Mouse (Mus musculus) forebrain, embryonic 16.5 days (tissue): Measurements from ENCODE around the gene Srbd1. TPM values are rescaled to one million over a fixed set of nuclear protein-coding genes. Genes with fewer than 3 reads are reported as not detected.

Experiments used
- ATAC-seq: fragments of 200-750 bp; cut with Nextera tagmentation; 2 replicates; pipeline ENCODE4 v1.8.0; 2017; ENCODE audit warnings: mild to moderate bottlenecking, moderate library complexity
- H3K27ac ChIP-seq: fragments of 300-500 bp; sonication (generic); 2 replicates; pipeline ENCODE4 v1.5.1; 2014; ENCODE audit warnings: low read length, control low read depth
- H3K27me3 ChIP-seq: fragments of 300-500 bp; sonication (generic); replicated peaks from 2 replicates; pipeline ENCODE4 v1.6.1; 2014; ENCODE audit warnings: low read length; ENCODE audit not compliant: control insufficient read depth, insufficient read depth
- H3K36me3 ChIP-seq: fragments of 300-500 bp; sonication (generic); 2 replicates; pipeline ENCODE4 v1.6.1; 2014; ENCODE audit not compliant: control insufficient read depth, insufficient read depth
- H3K4me1 ChIP-seq: fragments of 300-500 bp; sonication (generic); replicated peaks from 2 replicates; pipeline ENCODE4 v1.6.1; 2014; ENCODE audit warnings: low read length; ENCODE audit not compliant: control insufficient read depth, insufficient read depth
- H3K4me2 ChIP-seq: fragments of 300-500 bp; sonication (generic); 2 replicates; pipeline ENCODE4 v1.6.1; 2014; ENCODE audit warnings: mild to moderate bottlenecking, low read length, control low read depth
- H3K4me3 ChIP-seq: fragments of 300-500 bp; sonication (generic); replicated peaks from 2 replicates; pipeline ENCODE4 v1.5.1; 2014; ENCODE audit warnings: mild to moderate bottlenecking, low read length, control low read depth
- H3K9ac ChIP-seq: fragments of 300-500 bp; sonication (generic); replicated peaks from 2 replicates; pipeline ENCODE4 v1.6.1; 2014; ENCODE audit warnings: low read depth, low read length, control low read depth
- H3K9me3 ChIP-seq: fragments of 300-500 bp; sonication (generic); 2 replicates; pipeline ENCODE4 v1.6.1; 2016; ENCODE audit warnings: low read length; ENCODE audit not compliant: control insufficient read depth
- WGBS: fragments of 180-500 bp; shearing (Covaris S2); extraction: QIAGEN DNeasy Blood & Tissue Kit; methylation state at CpG from one replicate; pipeline ENCODE4 v1.1.7; 2014; 5-methylcytosine and 5-hydroxymethylcytosine counted together
- polyA plus RNA-seq: library from polyadenylated mRNA; unstranded; fragments of >200 nt; fragmentation: Nextera tagmentation; extraction: Ambion mirVana; gene quantifications from 2 replicates; pipeline ENCODE4 v1.2.1, GENCODE M21; 2015

The Srbd1 gene
- polyA plus RNA-seq: 17.9 and 21.7 TPM in 2 replicates

DNA sequence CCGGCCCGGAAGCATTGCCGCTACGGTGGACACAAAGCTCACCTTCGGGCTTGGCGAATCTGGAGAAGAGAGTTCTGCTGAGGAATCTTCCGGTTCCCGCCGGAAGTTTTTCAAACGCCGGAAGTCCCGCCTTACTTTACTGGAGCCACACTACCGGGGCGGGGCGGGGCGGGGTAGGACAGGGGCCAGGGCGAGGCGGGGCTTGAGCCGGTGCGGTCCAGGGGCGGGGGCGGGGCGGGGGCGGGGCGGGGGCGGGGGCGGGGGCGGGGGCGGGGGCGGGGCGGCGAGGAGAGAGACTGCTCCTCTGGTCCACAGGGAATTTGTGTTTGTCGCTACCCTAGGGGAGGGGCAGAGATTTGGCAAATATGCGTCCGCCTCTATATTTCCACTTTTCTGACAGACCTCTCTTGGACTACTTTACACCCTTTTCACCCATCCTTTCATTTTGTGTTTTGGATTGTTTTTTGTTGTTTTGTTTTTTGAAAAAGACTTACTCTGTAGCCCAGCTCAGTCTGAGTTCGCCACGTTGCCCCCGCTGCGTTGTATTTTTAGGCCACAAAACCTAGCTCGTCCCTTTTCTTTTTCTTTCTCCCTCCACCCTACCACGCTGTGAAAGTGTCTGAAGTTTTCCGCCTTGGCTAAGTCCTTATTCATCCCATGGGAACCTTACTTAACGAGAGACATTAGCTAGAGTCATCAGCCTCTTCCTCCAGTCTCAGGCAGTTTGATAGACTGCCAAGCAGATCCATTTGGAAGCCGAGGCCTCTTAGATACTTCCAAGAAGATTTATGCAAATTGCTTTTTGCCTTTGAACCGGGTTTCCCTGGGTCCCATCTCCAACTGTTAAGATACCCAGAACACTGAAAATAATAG is at the start of gene Srbd1:
Gene Srbd1, minus strand, starts transcription at position 97 of the 873 bp plus-strand sequence.
- Histone ChIP-seq H3K27me3 (no peaks in the 10 kb centered on the region), H3K9me3 (no peaks in the 10 kb centered on the region), H3K9ac (peak within 1 kb of the TSS; percentile 64), H3K4me2 (peak within 1 kb of the TSS; percentile 97), H3K27ac (peak within 1 kb of the TSS; percentile 64), H3K4me3 (peak within 1 kb of the TSS; percentile 63), H3K4me1 (peaks cover 13% of the 10 kb centered on the region), H3K36me3 (no peaks in the 10 kb centered on the region)
- ATAC-seq: peak; percentile 92
- WGBS: under 1% methylated on average over 28 of the region's 45 CpGs

DNA sequence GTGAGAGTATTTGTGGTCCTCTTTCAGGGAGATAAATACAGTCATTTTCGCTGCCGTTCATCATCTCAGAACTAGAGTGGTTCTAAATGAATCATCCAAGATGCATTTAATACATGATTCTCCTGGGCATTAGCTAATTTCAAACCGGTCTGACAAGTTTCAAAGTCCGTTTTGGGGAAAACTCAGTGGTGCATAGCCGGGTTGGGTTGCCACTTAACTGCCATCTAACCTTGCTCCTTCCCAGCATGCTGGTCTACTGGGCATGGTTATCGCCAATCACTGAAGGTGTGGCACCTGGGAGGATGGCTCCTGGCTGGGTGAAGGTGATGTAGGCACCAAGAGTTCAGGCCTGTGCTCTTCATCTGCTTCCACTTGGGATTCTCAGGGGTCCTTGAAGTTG is 49.0 kb upstream of the Srbd1 start:
- no peak overlapping the region for H3K27ac ChIP-seq
- H3K27me3 ChIP-seq: no peaks in the 10 kb centered on the region
- no peaks in the 10 kb centered on the region for H3K9me3 ChIP-seq
- no peak overlapping the region for H3K4me2 ChIP-seq
- no peaks in the 10 kb centered on the region for H3K36me3 ChIP-seq
- no peak overlapping the region for H3K4me3 ChIP-seq
- H3K4me1 ChIP-seq: no peaks in the 10 kb centered on the region
- WGBS: 95% methylated on average over 6 of the region's 6 CpGs
- no peak overlapping the region for H3K9ac ChIP-seq
- no peak for ATAC-seq

DNA sequence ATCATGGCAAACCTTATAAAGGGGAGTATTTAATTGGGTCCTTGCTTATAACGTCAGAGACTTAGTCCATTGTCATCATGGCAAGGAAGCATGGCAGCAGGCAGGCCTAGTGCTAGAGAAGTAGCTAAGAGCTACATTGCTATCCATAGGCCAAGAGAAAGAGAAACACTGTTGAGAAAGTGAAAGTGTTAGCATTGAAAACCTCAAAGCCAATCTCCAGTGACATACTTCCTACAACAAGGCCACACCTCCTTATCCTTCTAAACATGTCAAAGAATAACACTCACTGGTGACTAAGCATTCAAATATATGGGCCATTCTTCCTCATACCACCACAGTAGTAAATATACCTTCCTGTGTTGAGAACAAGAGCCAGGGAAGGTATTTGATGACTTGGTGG is 42.8 kb upstream of the Srbd1 start:
- 82% methylated on average over 1 of the region's 1 CpGs for WGBS

DNA sequence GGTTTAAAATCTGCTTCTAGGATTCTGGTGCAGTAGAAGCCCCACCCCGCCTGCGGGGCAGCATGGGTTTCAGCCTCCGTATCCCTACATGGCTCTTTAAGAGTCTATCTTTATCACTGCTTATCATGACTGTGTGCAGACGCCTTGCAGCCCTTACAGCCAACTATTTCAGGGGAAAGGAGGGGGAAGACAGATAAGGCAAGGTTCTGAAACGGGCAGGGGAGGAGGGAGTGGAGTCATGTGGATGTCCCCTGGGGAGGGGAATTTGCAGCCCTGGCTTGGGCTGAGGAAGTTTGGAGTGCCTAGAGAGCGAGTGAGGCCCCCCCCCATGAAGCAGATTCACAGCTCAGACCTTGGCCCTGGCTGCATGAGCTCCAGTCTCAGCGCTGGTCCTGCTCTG is 40.6 kb upstream of the Srbd1 start:
- no peak for ATAC-seq
- H3K27ac ChIP-seq: no peak overlapping the region
- 51% methylated on average over 7 of the region's 7 CpGs for WGBS
- H3K27me3 ChIP-seq: no peaks in the 10 kb centered on the region
- H3K4me1 ChIP-seq: peaks cover 9% of the 10 kb centered on the region; the same call in 1 of the 2 replicates
- H3K4me3 ChIP-seq: no peak overlapping the region
- no peak overlapping the region for H3K4me2 ChIP-seq
- no peak overlapping the region for H3K9ac ChIP-seq
- no peaks in the 10 kb centered on the region for H3K9me3 ChIP-seq
- H3K36me3 ChIP-seq: no peaks in the 10 kb centered on the region

More for the DNA sequence above, 42.8 kb upstream of the Srbd1 start:
- H3K27ac ChIP-seq: no peak overlapping the region
- H3K4me3 ChIP-seq: no peak overlapping the region
- ATAC-seq: no peak
- H3K36me3 ChIP-seq: no peaks in the 10 kb centered on the region
- H3K4me2 ChIP-seq: no peak overlapping the region
- peaks cover 9% of the 10 kb centered on the region; the same call in 1 of the 2 replicates for H3K4me1 ChIP-seq
- H3K9ac ChIP-seq: no peak overlapping the region
- no peaks in the 10 kb centered on the region for H3K27me3 ChIP-seq
- no peaks in the 10 kb centered on the region for H3K9me3 ChIP-seq

DNA sequence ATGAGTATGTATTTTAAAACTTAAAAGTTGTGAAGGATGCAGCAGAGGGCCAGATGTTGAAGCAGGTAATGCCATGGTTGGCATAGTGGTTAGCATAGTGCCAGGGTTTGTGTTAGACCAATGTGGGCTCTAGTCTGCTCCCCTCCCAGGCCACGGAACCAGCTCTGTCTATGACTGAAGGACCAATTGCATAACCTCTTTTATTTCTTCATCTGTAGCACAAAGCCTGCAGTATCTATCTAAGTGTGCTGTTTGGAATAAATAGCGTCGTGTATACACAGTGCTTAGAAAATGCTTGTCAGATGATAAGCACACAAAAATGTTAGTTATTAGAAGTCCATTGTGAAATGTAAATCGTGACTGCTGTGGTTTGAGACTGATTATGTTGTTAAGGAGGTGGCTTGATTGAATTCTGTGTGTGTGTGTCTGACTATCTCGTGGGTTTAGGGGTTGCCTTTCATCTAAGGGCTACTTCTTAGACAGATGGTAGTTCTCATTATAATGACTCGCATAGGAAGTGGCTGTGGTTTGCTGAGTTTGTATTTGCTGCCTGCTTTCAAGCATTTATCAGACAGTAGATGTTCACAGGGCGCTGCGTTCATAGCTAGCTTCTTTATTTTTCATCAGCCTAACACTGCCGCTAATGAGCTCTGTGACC is 39.7 kb upstream of the Srbd1 start:
- Histone ChIP-seq H3K4me3 (no peak overlapping the region), H3K36me3 (no peaks in the 10 kb centered on the region), H3K4me2 (no peak overlapping the region), H3K27me3 (no peaks in the 10 kb centered on the region), H3K4me1 (peaks cover 9% of the 10 kb centered on the region; the same call in 1 of the 2 replicates), H3K27ac (no peak overlapping the region), H3K9ac (no peak overlapping the region), H3K9me3 (no peaks in the 10 kb centered on the region)
- ATAC-seq: peak; percentile 49; the same call in 1 of the 2 replicates
- WGBS: 54% methylated on average over 9 of the region's 9 CpGs

DNA sequence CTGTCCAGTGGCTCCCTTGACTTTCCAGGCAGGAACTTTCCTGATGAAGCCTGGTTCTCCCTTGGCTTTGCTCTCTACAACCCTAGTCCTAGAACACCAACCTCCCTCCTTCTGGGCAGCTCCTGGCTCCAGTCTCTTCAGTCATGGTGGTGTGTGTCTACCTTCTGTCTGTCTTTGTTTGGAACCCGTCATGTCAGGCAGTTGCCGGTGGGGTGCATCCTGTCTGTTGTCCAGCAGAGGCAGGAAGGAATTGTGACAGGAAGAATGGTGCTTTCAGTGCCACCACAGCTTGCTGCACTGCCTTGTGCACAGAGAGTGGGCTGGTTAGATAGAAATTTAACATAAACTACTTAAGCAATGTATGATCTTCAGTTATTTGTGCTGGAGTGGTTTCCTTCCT is 38.8 kb upstream of the Srbd1 start:
- Histone ChIP-seq H3K27me3 (no peaks in the 10 kb centered on the region), H3K9me3 (no peaks in the 10 kb centered on the region), H3K4me1 (peaks cover 9% of the 10 kb centered on the region; the same call in 1 of the 2 replicates), H3K4me3 (no peak overlapping the region), H3K36me3 (no peaks in the 10 kb centered on the region), H3K27ac (no peak overlapping the region), H3K4me2 (no peak overlapping the region), H3K9ac (no peak overlapping the region)
- WGBS: 19% methylated on average over 2 of the region's 2 CpGs
- no peak for ATAC-seq

DNA sequence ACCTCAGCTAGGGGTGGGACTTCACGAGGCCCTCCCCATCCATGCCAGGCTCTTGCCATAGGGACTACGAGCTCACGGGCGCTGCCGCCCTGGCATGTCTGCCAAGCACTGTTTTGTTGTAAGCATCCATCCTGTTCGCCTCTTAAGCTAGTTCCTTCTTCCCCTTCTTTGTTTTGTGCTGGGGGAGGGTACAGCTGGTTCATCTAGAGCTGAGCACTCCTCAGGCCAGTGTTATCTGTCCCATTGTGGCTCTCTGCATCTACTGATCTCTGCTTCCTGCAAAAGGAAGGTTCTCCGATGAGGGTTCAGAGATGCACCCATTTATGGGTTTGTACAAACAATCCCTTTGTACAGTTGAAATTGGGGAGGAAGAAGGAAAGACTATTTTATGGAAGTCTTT is 31.7 kb upstream of the Srbd1 start:
- Histone ChIP-seq H3K9me3 (no peaks in the 10 kb centered on the region), H3K4me2 (no peak overlapping the region), H3K27ac (no peak overlapping the region), H3K27me3 (no peaks in the 10 kb centered on the region), H3K36me3 (no peaks in the 10 kb centered on the region), H3K9ac (no peak overlapping the region), H3K4me3 (no peak overlapping the region), H3K4me1 (peaks cover 15% of the 10 kb centered on the region; the same call in 1 of the 2 replicates)
- WGBS: 63% methylated on average over 7 of the region's 7 CpGs
- no peak for ATAC-seq

DNA sequence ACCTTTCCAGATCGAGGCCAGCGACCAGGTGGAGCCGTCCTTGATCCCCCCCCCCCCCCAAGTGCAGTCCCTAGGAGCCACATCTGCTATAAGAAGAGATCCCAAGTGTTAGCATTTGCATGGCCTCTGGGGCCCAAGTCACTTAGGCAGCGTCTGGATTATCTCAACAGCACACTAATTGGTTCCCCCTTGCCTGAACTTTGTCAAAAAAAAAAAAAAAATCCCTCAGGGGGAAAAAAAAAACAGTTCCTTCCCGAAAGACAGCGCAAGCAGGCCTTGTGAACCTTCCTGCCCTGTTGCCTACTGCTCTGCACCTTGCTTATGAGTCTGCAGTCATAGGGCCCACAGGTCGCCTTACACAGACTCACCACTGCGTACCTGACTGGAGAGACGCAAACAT is 30.5 kb upstream of the Srbd1 start:
- H3K4me2 ChIP-seq: no peak overlapping the region
- ATAC-seq: no peak
- 57% methylated on average over 9 of the region's 9 CpGs for WGBS
- H3K27me3 ChIP-seq: no peaks in the 10 kb centered on the region
- no peaks in the 10 kb centered on the region for H3K36me3 ChIP-seq
- H3K4me3 ChIP-seq: no peak overlapping the region
- H3K9me3 ChIP-seq: no peaks in the 10 kb centered on the region
- no peak overlapping the region for H3K27ac ChIP-seq
- no peak overlapping the region for H3K9ac ChIP-seq
- peaks cover 25% of the 10 kb centered on the region for H3K4me1 ChIP-seq

DNA sequence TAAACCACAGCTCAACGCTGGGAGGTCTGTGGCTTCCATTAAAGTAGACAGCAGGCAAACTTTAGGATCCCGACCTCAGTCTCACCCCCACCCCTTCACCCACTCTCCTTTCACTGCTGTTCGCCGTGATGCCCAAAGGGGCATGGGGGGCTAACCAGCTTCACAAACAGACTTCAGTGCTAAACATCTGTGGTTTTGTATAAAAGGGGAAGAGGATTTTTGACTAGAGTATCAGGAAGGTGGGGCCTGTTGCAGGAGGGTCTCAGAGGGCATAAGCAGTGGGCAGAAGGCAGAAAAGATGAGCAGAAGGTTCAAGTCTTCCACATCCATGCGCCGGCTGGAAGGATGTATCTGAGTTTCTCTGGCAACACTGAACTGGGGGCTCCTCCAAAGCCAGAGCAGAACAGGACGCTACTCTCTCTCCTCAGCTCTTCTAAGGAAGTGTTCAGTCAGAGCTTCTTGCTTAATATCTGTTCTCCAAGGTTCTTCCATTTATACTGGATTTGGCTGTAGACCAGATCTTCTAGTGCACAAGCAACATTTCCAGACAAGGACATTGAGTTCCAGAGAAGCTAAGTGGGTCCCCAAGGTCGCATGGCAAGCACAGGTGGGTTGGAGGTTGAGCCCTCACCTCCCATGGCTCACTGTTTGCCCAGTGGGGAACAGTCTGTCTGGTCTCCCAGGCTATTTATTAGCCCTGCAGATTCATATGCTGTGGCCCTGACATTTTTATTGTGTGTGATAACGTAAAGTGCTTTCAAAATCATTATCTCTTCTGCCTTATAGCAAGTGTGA is 25.4 kb upstream of the Srbd1 start:
- WGBS: 56% methylated on average over 9 of the region's 9 CpGs
- H3K27me3 ChIP-seq: no peaks in the 10 kb centered on the region
- H3K9ac ChIP-seq: peak overlapping the region; percentile 20; the same call in 1 of the 2 replicates
- H3K9me3 ChIP-seq: no peaks in the 10 kb centered on the region
- ATAC-seq: no peak
- H3K27ac ChIP-seq: no peak overlapping the region
- peak overlapping the region; percentile 99 for H3K4me2 ChIP-seq
- H3K36me3 ChIP-seq: no peaks in the 10 kb centered on the region
- peaks cover 35% of the 10 kb centered on the region for H3K4me1 ChIP-seq
- H3K4me3 ChIP-seq: peak overlapping the region; percentile 87
